Mouse (Mus musculus): ENCODE data around the gene Pde7b. TPM values are rescaled to one million over a fixed set of nuclear protein-coding genes. Genes with fewer than 3 reads are reported as not detected.

Pde7b gene
- polyA plus RNA-seq (2012; rRNA removed): 1.6 and 2.2 TPM in 2 replicates

- Histone ChIP-seq H3K27me3 (ENCODE audit: control insufficient read depth, insufficient read depth, low read length) (no peaks in the 10 kb centered on the region), H3K4me1 (replicated peaks; ENCODE audit: control insufficient read depth, insufficient read depth, low read length) (0 out of 2 replicates have a peak, but pooled peaks cover 5% of the 10 kb centered on the region), H3K27ac (ENCODE audit: control insufficient read depth, insufficient read depth, low read length) (no peak within 1 kb of the TSS), H3K36me3 (ENCODE audit: control insufficient read depth, insufficient read depth, low read length) (no peaks in the 10 kb centered on the region), H3K4me3 (ENCODE audit: control insufficient read depth, insufficient read depth, low read length) (peak within 1 kb of the TSS; percentile 14)
- no peak for TF ChIP-seq POLR2A (IDR thresholded peaks at IDR 0.05; ENCODE audit: control insufficient read depth, extremely low read depth, insufficient read depth, low read length, poor library complexity)
- no peak for TF ChIP-seq CTCF (IDR thresholded peaks at IDR 0.05; ENCODE audit: borderline replicate concordance, control insufficient read depth, extremely low read depth, insufficient read depth, low read length, poor library complexity)
- peak; percentile 29 for DNase-seq
- WGBS: 5% methylated on average over 17 of the region's 17 CpGs
Observed at GRCm38 (mm10) chr10:20724906-20725305, at the start of gene Pde7b. Gene Pde7b (minus strand): TSS chr10:20725078.

- no peak for DNase-seq
- Histone ChIP-seq H3K4me1 (replicated peaks; ENCODE audit: control insufficient read depth, insufficient read depth, low read length) (no peaks in the 10 kb centered on the region), H3K4me3 (ENCODE audit: control insufficient read depth, insufficient read depth, low read length) (no peak overlapping the region), H3K36me3 (ENCODE audit: control insufficient read depth, insufficient read depth, low read length) (no peaks in the 10 kb centered on the region), H3K27ac (ENCODE audit: control insufficient read depth, insufficient read depth, low read length) (no peak overlapping the region), H3K27me3 (ENCODE audit: control insufficient read depth, insufficient read depth, low read length) (no peaks in the 10 kb centered on the region)
- TF ChIP-seq CTCF (IDR thresholded peaks at IDR 0.05; ENCODE audit: borderline replicate concordance, control insufficient read depth, extremely low read depth, insufficient read depth, low read length, poor library complexity): no peak
- TF ChIP-seq POLR2A (IDR thresholded peaks at IDR 0.05; ENCODE audit: control insufficient read depth, extremely low read depth, insufficient read depth, low read length, poor library complexity): no peak
- 74% methylated on average over 4 of the region's 4 CpGs for WGBS
Observed at GRCm38 (mm10) chr10:20772056-20772455, 47.2 kb upstream of the Pde7b start.

DNA sequence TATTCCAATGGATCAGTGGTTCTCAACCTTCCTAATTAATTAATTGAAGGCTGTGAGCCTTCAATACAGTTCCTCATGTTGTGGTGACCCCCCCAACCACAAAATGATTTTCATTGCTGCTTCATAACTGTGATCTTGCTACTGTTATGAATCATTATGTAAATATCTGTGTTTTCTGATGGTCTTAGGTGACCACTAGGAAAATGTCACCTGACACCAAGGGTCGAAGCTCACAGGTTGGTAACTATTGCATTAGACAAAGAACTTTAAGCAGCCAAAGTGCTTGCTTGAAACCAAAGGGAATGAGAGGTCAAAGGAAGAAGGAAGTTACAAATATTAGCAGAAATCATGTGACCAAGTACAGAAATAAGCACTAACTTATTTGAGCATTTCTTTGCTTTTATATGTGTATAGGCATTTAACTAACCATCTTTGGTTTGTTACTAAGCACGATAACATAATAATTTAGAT, 45.6 kb upstream of the Pde7b start:
- Histone ChIP-seq H3K27me3 (ENCODE audit: control insufficient read depth, insufficient read depth, low read length) (no peaks in the 10 kb centered on the region), H3K36me3 (ENCODE audit: control insufficient read depth, insufficient read depth, low read length) (no peaks in the 10 kb centered on the region), H3K4me3 (ENCODE audit: control insufficient read depth, insufficient read depth, low read length) (no peak overlapping the region), H3K4me1 (replicated peaks; ENCODE audit: control insufficient read depth, insufficient read depth, low read length) (no peaks in the 10 kb centered on the region), H3K27ac (ENCODE audit: control insufficient read depth, insufficient read depth, low read length) (no peak overlapping the region)
- WGBS: 96% methylated on average over 2 of the region's 2 CpGs
- TF ChIP-seq CTCF (IDR thresholded peaks at IDR 0.05; ENCODE audit: borderline replicate concordance, control insufficient read depth, extremely low read depth, insufficient read depth, low read length, poor library complexity) (no peak), POLR2A (IDR thresholded peaks at IDR 0.05; ENCODE audit: control insufficient read depth, extremely low read depth, insufficient read depth, low read length, poor library complexity) (no peak)
- no peak for DNase-seq

- no peaks in the 10 kb centered on the region for H3K4me1 ChIP-seq (replicated peaks; ENCODE audit: control insufficient read depth, insufficient read depth, low read length)
- no peaks in the 10 kb centered on the region for H3K36me3 ChIP-seq (ENCODE audit: control insufficient read depth, insufficient read depth, low read length)
- no peak for DNase-seq
- no peaks in the 10 kb centered on the region for H3K27me3 ChIP-seq (ENCODE audit: control insufficient read depth, insufficient read depth, low read length)
- H3K27ac ChIP-seq (ENCODE audit: control insufficient read depth, insufficient read depth, low read length): no peak overlapping the region
- H3K4me3 ChIP-seq (ENCODE audit: control insufficient read depth, insufficient read depth, low read length): no peak overlapping the region
- 85% methylated on average over 7 of the region's 7 CpGs for WGBS
- no peak for TF ChIP-seq POLR2A (IDR thresholded peaks at IDR 0.05; ENCODE audit: control insufficient read depth, extremely low read depth, insufficient read depth, low read length, poor library complexity)
Observed at GRCm38 (mm10) chr10:20769557-20770417, 44.9 kb upstream of the Pde7b start.

- WGBS: 94% methylated on average over 3 of the region's 3 CpGs
- H3K4me1 ChIP-seq (replicated peaks; ENCODE audit: control insufficient read depth, insufficient read depth, low read length): no peaks in the 10 kb centered on the region
- no peak for DNase-seq
- H3K36me3 ChIP-seq (ENCODE audit: control insufficient read depth, insufficient read depth, low read length): no peaks in the 10 kb centered on the region
- H3K4me3 ChIP-seq (ENCODE audit: control insufficient read depth, insufficient read depth, low read length): no peak overlapping the region
- H3K27ac ChIP-seq (ENCODE audit: control insufficient read depth, insufficient read depth, low read length): no peak overlapping the region
- no peaks in the 10 kb centered on the region for H3K27me3 ChIP-seq (ENCODE audit: control insufficient read depth, insufficient read depth, low read length)
- TF ChIP-seq POLR2A (IDR thresholded peaks at IDR 0.05; ENCODE audit: control insufficient read depth, extremely low read depth, insufficient read depth, low read length, poor library complexity) (no peak), CTCF (IDR thresholded peaks at IDR 0.05; ENCODE audit: borderline replicate concordance, control insufficient read depth, extremely low read depth, insufficient read depth, low read length, poor library complexity) (no peak)
Observed at GRCm38 (mm10) chr10:20764352-20764751, 39.5 kb upstream of the Pde7b start.

DNA sequence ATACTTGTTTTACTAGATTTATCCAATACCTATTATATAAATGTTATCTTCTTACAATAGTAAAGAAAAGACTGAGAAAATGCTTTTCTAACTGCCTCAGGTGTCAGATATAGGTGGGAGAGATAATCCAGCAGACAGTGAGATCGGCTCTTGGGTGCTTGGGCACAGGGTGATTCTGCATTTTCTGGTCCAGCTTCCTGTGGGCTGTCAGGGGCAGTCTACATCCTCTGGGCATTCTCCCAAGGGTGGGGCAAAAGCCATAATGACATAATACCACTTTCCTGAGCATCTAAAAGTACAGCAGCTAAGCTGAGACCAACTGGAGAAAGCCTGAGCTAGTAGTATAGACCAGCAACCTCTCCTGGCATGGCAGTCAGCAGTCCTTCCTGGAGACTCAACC, 34.1 kb upstream of the Pde7b start:
- DNase-seq: no peak
- no peak overlapping the region for H3K4me3 ChIP-seq (ENCODE audit: control insufficient read depth, insufficient read depth, low read length)
- WGBS: 34% methylated on average over 1 of the region's 1 CpGs

More for the DNA sequence above, 34.1 kb upstream of the Pde7b start:
- Histone ChIP-seq H3K27me3 (ENCODE audit: control insufficient read depth, insufficient read depth, low read length) (no peaks in the 10 kb centered on the region), H3K27ac (ENCODE audit: control insufficient read depth, insufficient read depth, low read length) (no peak overlapping the region), H3K36me3 (ENCODE audit: control insufficient read depth, insufficient read depth, low read length) (no peaks in the 10 kb centered on the region), H3K4me1 (replicated peaks; ENCODE audit: control insufficient read depth, insufficient read depth, low read length) (no peaks in the 10 kb centered on the region)
- TF ChIP-seq POLR2A (IDR thresholded peaks at IDR 0.05; ENCODE audit: control insufficient read depth, extremely low read depth, insufficient read depth, low read length, poor library complexity) (no peak), CTCF (IDR thresholded peaks at IDR 0.05; ENCODE audit: borderline replicate concordance, control insufficient read depth, extremely low read depth, insufficient read depth, low read length, poor library complexity) (no peak)

Measured in thymus, adult 2 months (tissue).